Mouse (Mus musculus) cerebellum, postnatal 14 days (tissue): ENCODE results near the gene Gm10697.
"Not testable (repeated sequence)": the region's sequence is repeated elsewhere in the genome, so short reads cannot be mapped to it uniquely, and the experiment has no call there.

Experiments used
- DNase-seq, 2 experiments: peaks; one replicate each; pipeline ENCODE4 v3.0.0; 2021; ENCODE audit warnings: mixed read lengths in 2 of 2

Gm10697 gene

DNA sequence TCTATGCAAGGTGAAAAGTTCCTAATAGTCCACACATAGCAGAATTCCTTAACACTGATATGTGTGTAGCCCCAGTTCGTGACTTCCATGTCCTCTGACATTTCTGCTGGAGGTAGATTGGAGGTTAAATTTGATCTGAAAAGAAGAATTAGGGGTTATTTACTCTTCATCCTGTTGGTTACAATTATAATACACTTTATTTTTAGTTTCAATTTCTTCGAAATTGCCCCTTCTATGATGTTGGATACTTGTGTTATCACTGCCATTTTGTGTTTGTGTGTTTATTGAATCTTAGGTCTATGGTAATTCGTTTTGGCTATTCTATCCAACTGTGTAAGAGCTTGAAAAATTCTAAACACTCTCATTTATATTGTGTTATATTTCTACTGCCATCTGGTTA, at the start of gene Gm10697:
TSS of gene Gm10697 (minus strand) at position 101 of the 400 bp plus-strand sequence.
- DNase-seq = not testable (repeated sequence)

DNA sequence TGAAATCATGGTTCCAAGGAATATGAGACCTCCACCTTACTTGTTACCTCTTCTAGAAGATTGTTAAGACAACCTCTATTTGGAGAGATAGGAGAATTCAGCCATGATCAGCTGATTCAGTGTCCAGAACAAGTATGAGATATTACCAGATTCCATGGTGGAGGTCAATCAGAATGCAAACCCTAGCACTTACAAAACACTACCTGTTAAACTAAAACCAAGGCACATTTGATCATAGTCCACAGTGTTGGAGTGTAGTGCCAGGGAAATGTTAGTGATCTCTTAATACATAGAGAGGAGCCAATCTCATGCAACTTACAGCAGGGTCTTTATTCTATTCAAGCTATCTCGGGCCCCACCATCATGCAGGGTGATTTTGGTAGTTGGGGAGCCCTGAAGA, 42.6 kb upstream of the Gm10697 start:
- DNase-seq = not testable (repeated sequence)

DNA sequence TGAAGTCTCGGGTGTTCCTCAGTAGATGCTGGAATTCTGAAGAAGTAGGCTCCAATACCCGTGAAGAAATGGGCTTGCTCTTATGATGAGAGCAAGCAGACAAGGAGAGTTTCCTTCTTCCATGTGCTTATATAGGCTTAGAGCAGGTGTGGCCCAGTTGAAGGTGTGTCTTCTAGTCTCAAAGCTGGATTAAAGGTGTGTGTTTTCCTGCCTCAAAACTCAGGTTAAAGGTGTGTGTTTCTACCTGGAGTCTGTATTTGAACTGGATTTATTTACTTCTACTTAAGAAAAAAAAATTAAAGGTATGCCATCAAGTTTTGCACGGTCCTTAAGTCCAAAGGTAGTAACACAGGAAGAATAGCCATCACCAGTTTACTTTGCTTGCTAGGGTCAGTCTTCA, 17.7 kb downstream of the Gm10697 start, which contains the start of gene Gm9125:
TSS of gene Gm9125 (minus strand) at position 101 of the 400 bp plus-strand sequence.
- DNase-seq = not testable (repeated sequence)

DNA sequence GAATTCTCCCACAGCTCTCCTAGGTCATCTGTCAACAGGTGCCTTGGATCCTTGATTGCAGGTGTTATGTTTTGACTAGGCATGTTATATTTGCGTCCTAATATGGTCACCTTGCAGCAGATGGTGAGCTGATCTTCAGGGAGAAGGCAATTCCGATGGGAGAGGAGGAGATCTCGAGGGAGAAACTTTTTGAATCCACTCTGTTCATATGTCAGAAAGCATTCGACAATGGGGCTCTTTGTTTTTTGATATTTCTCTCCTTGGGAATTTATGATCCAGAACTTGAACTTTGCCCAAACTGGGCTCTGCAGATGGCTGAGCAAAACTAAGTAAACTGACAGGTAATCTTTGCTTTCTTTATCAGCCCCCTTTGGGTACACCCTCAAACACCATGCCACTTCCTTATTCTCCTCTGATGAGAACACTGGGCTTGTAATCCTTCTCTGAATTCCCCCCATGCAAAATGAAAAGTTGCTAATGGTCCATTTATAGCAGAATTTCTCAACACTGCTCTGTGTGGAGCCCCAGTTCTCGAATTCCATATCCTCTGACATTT, 22.8 kb downstream of the Gm10697 start:
- not testable (repeated sequence) for DNase-seq

GRCm38 (mm10) chr3:94038241-94038640, 34.2 kb downstream of the Gm10697 start:
- not testable (repeated sequence) for DNase-seq

DNA sequence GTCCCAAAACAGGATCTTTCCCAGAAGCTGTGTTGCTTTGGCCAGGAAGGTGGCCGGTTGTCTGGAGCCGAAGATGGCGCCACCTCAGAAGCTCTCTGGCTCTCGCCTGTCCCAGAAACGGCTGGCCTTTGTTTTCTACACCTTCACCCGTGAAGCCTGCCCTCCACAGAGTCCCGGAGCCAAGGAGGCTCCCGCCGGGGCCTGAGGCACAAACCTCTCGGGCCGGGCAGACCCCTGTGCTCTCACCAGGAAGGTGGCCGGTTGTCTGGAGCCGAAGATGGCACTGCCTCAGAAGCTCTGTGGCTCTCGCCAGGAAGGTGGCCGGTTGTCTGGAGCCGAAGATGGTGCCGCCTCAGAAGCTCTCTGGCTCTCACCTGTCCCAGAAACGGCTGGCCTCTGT, 38.0 kb downstream of the Gm10697 start:
- not testable (repeated sequence) for DNase-seq
